Mouse (Mus musculus): ENCODE measurements at regions not wholly inside any gene's neighbourhood (a gene's known extent, or its start where the extent isn't known, plus 50 kb on each side); places are given as distances from the start of the nearest gene placed in this dataset.

GRCm38 (mm10) chr3:73134316-73134715, 76.7 kb upstream of the Slitrk3 start:
- TF ChIP-seq CTCF (conservative IDR thresholded peaks at IDR 0.05 in 1 of 2, IDR thresholded peaks at IDR 0.05 in 1 of 2; ENCODE audit: low read depth in 2 of 2, low read length in 2 of 2) (peak in 1 of 2 experiments; percentile 29; a peak in 2 of 4 replicates), JUND (conservative IDR thresholded peaks at IDR 0.05; ENCODE audit: low read depth, low read length) (no peak), POLR2A (IDR thresholded peaks at IDR 0.05; ENCODE audit: low read depth, low read length) (no peak), ZMIZ1 (IDR thresholded peaks at IDR 0.05; ENCODE audit: low read depth, low read length) (no peak)

Measured in CH12.LX (cell line).